Mouse (Mus musculus) stomach, postnatal 0 days (tissue): ENCODE measurements at regions not wholly inside any gene's neighbourhood (a gene's known extent, or its start where the extent isn't known, plus 50 kb on each side); places are given as distances from the start of the nearest gene placed in this dataset.

Source experiments
- ATAC-seq: fragments of 200-750 bp; cut with Nextera tagmentation; 2 replicates; pipeline ENCODE4 v1.8.0; 2017; ENCODE audit not compliant: low FRiP score, low TSS enrichment
- DNase-seq: peaks from one replicate; pipeline ENCODE4 v3.0.0-alpha.2; 2016; ENCODE audit warnings: low spot score
- H3K27ac ChIP-seq: fragments of 300-500 bp; sonication (generic); replicated peaks from 2 replicates; pipeline ENCODE4 v1.5.1; 2014; ENCODE audit warnings: mild to moderate bottlenecking, control low read depth
- H3K27me3 ChIP-seq: fragments of 300-500 bp; sonication (generic); 2 replicates; pipeline ENCODE4 v1.6.1; 2014; ENCODE audit warnings: low read length; ENCODE audit not compliant: control insufficient read depth, insufficient read depth
- H3K36me3 ChIP-seq: fragments of 300-500 bp; sonication (generic); 2 replicates; pipeline ENCODE4 v1.6.1; 2014; ENCODE audit warnings: low read length, mixed read lengths; ENCODE audit not compliant: control insufficient read depth, insufficient read depth
- H3K4me1 ChIP-seq: fragments of 300-500 bp; sonication (generic); replicated peaks from 2 replicates; pipeline ENCODE4 v1.6.1; 2014; ENCODE audit warnings: antibody characterized with exemption; ENCODE audit not compliant: control insufficient read depth, insufficient read depth
- H3K4me2 ChIP-seq: fragments of 300-500 bp; sonication (generic); replicated peaks from 2 replicates; pipeline ENCODE4 v1.6.1; 2014; ENCODE audit warnings: low read depth, mild to moderate bottlenecking, control low read depth, moderate library complexity
- H3K4me3 ChIP-seq: fragments of 300-500 bp; sonication (generic); 2 replicates; pipeline ENCODE4 v1.5.1; 2014; ENCODE audit warnings: low read depth, low read length, control low read depth
- H3K9ac ChIP-seq: fragments of 300-500 bp; sonication (generic); 2 replicates; pipeline ENCODE4 v1.6.1; 2014; ENCODE audit warnings: mild to moderate bottlenecking, low read length, control low read depth, mixed read lengths
- H3K9me3 ChIP-seq: fragments of 300-500 bp; sonication (generic); 2 replicates; pipeline ENCODE4 v1.6.1; 2016; ENCODE audit warnings: low read length; ENCODE audit not compliant: control insufficient read depth
- CTCF ChIP-seq: IDR thresholded peaks from 2 replicates; pipeline ENCODE4 v1.5.1; 2016; ENCODE audit warnings: antibody characterized with exemption, low read depth, mild to moderate bottlenecking, moderate library complexity
- EP300 ChIP-seq: optimal IDR thresholded peaks from 2 replicates; pipeline ENCODE3; 2016; ENCODE audit warnings: antibody characterized with exemption
- WGBS: fragments of 180-500 bp; shearing (Covaris S2); extraction: QIAGEN DNeasy Blood & Tissue Kit; methylation state at CpG from one replicate; pipeline ENCODE4 v1.1.7; 2014; 5-methylcytosine and 5-hydroxymethylcytosine counted together

GRCm38 (mm10) chr10:37812405-37812851 is 673.7 kb upstream of the Marcks start:
- H3K4me2 ChIP-seq: no peak overlapping the region
- H3K4me3 ChIP-seq: no peak overlapping the region
- H3K9ac ChIP-seq: no peak overlapping the region
- 26% methylated on average over 3 of the region's 3 CpGs for WGBS
- no peak for ATAC-seq
- H3K36me3 ChIP-seq: no peaks in the 10 kb centered on the region
- no peaks in the 10 kb centered on the region for H3K4me1 ChIP-seq
- H3K27me3 ChIP-seq: no peaks in the 10 kb centered on the region
- TF ChIP-seq EP300: no peak
- TF ChIP-seq CTCF: no peak
- no peak overlapping the region for H3K27ac ChIP-seq
- no peak for DNase-seq
- no peaks in the 10 kb centered on the region for H3K9me3 ChIP-seq

GRCm38 (mm10) chr10:37811789-37812188 is 673.1 kb upstream of the Marcks start:
- no peak for DNase-seq
- no peak overlapping the region for H3K4me3 ChIP-seq
- no peak for ATAC-seq
- H3K27me3 ChIP-seq: no peaks in the 10 kb centered on the region
- no peak overlapping the region for H3K27ac ChIP-seq
- 84% methylated on average over 5 of the region's 5 CpGs for WGBS
- TF ChIP-seq CTCF (no peak), EP300 (no peak)
- no peaks in the 10 kb centered on the region for H3K9me3 ChIP-seq
- no peak overlapping the region for H3K9ac ChIP-seq
- H3K4me1 ChIP-seq: no peaks in the 10 kb centered on the region
- H3K4me2 ChIP-seq: no peak overlapping the region
- no peaks in the 10 kb centered on the region for H3K36me3 ChIP-seq

- Histone ChIP-seq H3K4me3 (no peak overlapping the region), H3K4me2 (no peak overlapping the region), H3K4me1 (no peaks in the 10 kb centered on the region), H3K27me3 (no peaks in the 10 kb centered on the region), H3K9me3 (no peaks in the 10 kb centered on the region), H3K36me3 (no peaks in the 10 kb centered on the region), H3K27ac (no peak overlapping the region), H3K9ac (no peak overlapping the region)
- 65% methylated on average over 4 of the region's 4 CpGs for WGBS
- TF ChIP-seq CTCF: no peak
- TF ChIP-seq EP300: no peak
- no peak for ATAC-seq
- no peak for DNase-seq
Measured at GRCm38 (mm10) chr10:37803225-37803805, 664.6 kb upstream of the Marcks start.

GRCm38 (mm10) chr10:37799397-37799796 is 660.7 kb upstream of the Marcks start:
- ATAC-seq: no peak
- no peak overlapping the region for H3K4me2 ChIP-seq
- WGBS: 59% methylated on average over 2 of the region's 2 CpGs
- no peak overlapping the region for H3K4me3 ChIP-seq
- H3K27me3 ChIP-seq: no peaks in the 10 kb centered on the region
- no peaks in the 10 kb centered on the region for H3K36me3 ChIP-seq
- no peak overlapping the region for H3K9ac ChIP-seq
- no peak for DNase-seq
- no peaks in the 10 kb centered on the region for H3K4me1 ChIP-seq
- H3K27ac ChIP-seq: no peak overlapping the region
- TF ChIP-seq EP300: no peak
- no peak for TF ChIP-seq CTCF
- no peaks in the 10 kb centered on the region for H3K9me3 ChIP-seq

GRCm38 (mm10) chr10:37798285-37798684 is 659.6 kb upstream of the Marcks start:
- Histone ChIP-seq H3K27ac (no peak overlapping the region), H3K36me3 (no peaks in the 10 kb centered on the region), H3K9ac (no peak overlapping the region), H3K4me3 (no peak overlapping the region), H3K4me2 (no peak overlapping the region), H3K9me3 (no peaks in the 10 kb centered on the region), H3K27me3 (no peaks in the 10 kb centered on the region), H3K4me1 (no peaks in the 10 kb centered on the region)
- TF ChIP-seq EP300: no peak
- TF ChIP-seq CTCF: no peak
- DNase-seq: no peak
- no peak for ATAC-seq

GRCm38 (mm10) chr10:37797701-37798100 is 659.0 kb upstream of the Marcks start:
- no peak for DNase-seq
- Histone ChIP-seq H3K27me3 (no peaks in the 10 kb centered on the region), H3K9ac (no peak overlapping the region), H3K27ac (no peak overlapping the region), H3K36me3 (no peaks in the 10 kb centered on the region), H3K9me3 (no peaks in the 10 kb centered on the region), H3K4me1 (no peaks in the 10 kb centered on the region), H3K4me3 (no peak overlapping the region), H3K4me2 (no peak overlapping the region)
- WGBS: 57% methylated on average over 5 of the region's 5 CpGs
- ATAC-seq: no peak
- TF ChIP-seq EP300 (no peak), CTCF (no peak)
